Mouse (Mus musculus): ENCODE data around the gene Cntrl. TPM values are rescaled to one million over a fixed set of nuclear protein-coding genes. Genes with fewer than 3 reads are reported as not detected.
A peak's percentile ranks its signal among the peaks of the same experiment; 100 is the strongest.

Cntrl gene
- 8.4 and 10.5 TPM in 2 replicates for polyA plus RNA-seq (2014; fragmentation: Nextera tagmentation; extraction: Ambion mirVana)

DNA sequence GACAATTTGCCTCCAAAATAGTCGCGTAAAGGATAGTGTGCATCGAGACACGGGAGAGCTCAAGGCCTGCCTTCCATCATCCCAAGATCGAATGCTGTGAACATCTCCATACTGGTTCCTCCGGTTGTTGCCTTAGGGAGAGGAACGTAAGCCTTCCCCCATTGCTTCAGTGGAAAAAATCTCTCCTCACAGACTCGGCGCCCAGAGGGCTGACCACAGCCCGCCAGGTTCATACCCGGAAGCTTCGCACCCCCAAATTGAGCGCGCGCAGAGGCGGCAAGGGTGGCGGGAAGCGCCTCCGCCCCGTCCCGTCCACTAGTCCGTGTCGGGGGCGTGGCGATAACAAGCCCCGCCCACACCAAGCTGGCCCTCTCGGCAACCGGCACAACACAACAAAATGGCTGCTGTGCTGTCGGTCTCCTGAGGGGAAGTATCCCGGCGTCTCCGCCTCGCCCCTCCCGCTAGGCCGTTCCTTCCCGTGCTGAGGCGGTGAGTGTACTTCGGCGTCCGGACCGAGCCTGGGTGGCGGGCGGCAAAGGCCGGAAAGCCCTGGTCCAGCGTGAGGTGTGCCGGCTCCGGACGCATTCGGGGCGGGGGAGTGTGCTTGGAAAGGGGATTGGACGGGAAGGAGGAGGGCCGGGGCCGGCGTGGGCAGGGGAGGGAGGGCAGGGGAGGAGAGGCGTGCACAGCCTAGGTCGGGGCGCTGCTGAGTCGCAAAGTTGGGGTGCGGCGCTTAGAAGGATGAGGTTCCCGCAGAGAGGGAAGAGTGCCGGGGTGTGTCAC lies at the start of gene Cntrl:
Cntrl (plus strand) TSS at position 352 of the 783 bp plus-strand sequence.
- Histone ChIP-seq H3K9me3 (ENCODE audit: control insufficient read depth, low read length) (no peaks in the 10 kb centered on the region), H3K4me2 (replicated peaks) (peak within 1 kb of the TSS; percentile 55), H3K27me3 (ENCODE audit: control insufficient read depth, insufficient read depth, low read length) (no peaks in the 10 kb centered on the region), H3K36me3 (replicated peaks; ENCODE audit: control insufficient read depth, insufficient read depth) (no peaks in the 10 kb centered on the region), H3K4me1 (replicated peaks; ENCODE audit: control insufficient read depth, insufficient read depth, low read length) (peaks cover 8% of the 10 kb centered on the region; the same call in 1 of the 2 replicates), H3K4me3 (replicated peaks; ENCODE audit: low read length) (peak within 1 kb of the TSS; percentile 78), H3K27ac (peak within 1 kb of the TSS; percentile 85), H3K9ac (peak within 1 kb of the TSS; percentile 74)
- peak; percentile 96 for ATAC-seq (ENCODE audit: low FRiP score)
- peak; percentile 95 for DNase-seq (ENCODE audit: low spot score)
- WGBS = under 1% methylated on average over 62 of the region's 62 CpGs

DNA sequence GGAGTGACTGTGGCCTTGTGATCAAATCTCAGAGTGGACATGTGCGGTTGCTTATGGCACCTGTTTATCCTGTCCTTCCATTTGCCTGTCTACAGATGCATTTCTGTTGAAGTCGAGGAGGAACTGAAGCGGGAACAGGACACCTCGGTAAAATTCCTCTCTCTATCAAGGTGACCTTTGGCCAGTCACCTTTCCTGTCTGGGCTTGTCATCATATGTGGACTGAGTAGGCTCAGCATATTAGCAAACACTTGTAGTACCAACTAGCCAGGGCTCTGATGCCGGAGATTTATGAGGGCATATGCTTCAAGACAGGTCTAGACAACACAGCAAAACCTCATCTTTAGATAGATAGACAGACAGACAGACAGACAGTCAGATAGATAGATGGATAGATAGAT lies 49.0 kb upstream of the Cntrl start:
- no peaks in the 10 kb centered on the region for H3K36me3 ChIP-seq (replicated peaks; ENCODE audit: control insufficient read depth, insufficient read depth)
- H3K4me1 ChIP-seq (replicated peaks; ENCODE audit: control insufficient read depth, insufficient read depth, low read length) = no peaks in the 10 kb centered on the region
- H3K9me3 ChIP-seq (ENCODE audit: control insufficient read depth, low read length) = no peaks in the 10 kb centered on the region
- no peak for DNase-seq (ENCODE audit: low spot score)
- 95% methylated on average over 5 of the region's 5 CpGs for WGBS
- no peak for ATAC-seq (ENCODE audit: low FRiP score)
- H3K9ac ChIP-seq = no peak overlapping the region
- no peak overlapping the region for H3K4me2 ChIP-seq (replicated peaks)
- no peak overlapping the region for H3K4me3 ChIP-seq (replicated peaks; ENCODE audit: low read length)
- no peaks in the 10 kb centered on the region for H3K27me3 ChIP-seq (ENCODE audit: control insufficient read depth, insufficient read depth, low read length)
- H3K27ac ChIP-seq = no peak overlapping the region

DNA sequence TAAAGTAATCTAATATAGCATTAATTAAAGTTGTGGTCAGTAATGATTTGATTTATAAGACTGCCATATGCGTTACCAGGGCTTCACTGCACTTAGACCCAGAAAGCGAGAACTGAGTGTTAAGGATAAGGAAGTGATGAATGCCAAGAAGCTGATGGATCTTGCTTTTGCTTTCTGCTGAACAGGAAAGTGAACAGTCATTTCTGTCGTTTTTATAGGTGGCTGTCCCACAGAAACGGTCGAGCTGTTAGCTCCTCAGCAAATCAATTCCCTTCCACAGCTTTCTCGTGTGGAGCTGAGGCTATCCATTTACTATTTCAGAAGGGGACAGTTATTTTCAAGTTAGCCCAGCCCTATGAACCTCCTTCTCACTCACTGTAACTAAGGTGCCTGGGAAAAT lies 48.4 kb upstream of the Cntrl start:
- Histone ChIP-seq H3K4me1 (replicated peaks; ENCODE audit: control insufficient read depth, insufficient read depth, low read length) (no peaks in the 10 kb centered on the region), H3K27ac (no peak overlapping the region), H3K36me3 (replicated peaks; ENCODE audit: control insufficient read depth, insufficient read depth) (no peaks in the 10 kb centered on the region), H3K9me3 (ENCODE audit: control insufficient read depth, low read length) (no peaks in the 10 kb centered on the region), H3K27me3 (ENCODE audit: control insufficient read depth, insufficient read depth, low read length) (no peaks in the 10 kb centered on the region), H3K4me3 (replicated peaks; ENCODE audit: low read length) (no peak overlapping the region), H3K4me2 (replicated peaks) (no peak overlapping the region), H3K9ac (no peak overlapping the region)
- no peak for DNase-seq (ENCODE audit: low spot score)
- WGBS = 87% methylated on average over 6 of the region's 6 CpGs
- no peak for ATAC-seq (ENCODE audit: low FRiP score)

DNA sequence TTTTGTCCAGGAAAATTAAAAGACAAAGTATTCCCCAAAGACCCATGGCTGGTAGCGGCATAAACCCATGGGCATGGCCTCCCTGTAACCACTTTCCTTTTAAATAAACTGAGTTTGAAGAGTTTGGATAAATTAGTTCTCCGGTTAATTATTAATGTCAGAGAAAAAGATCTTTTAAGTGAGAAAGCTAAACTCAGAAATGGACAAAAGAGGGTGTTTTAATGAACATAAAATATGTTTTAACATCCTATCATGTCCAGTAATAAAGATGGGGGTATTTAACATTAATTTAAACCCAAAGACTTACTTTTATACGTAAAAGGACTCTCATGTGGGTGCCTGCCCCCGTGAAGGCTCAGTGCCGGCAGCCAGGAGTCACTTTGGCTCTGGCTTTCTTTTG lies 48.0 kb upstream of the Cntrl start, which contains the start of gene Hc:
Hc (minus strand) TSS at position 101 of the 400 bp plus-strand sequence.
- H3K27ac ChIP-seq = no peak within 1 kb of the TSS
- H3K9ac ChIP-seq = no peak within 1 kb of the TSS
- H3K4me3 ChIP-seq (replicated peaks; ENCODE audit: low read length) = no peak within 1 kb of the TSS
- no peaks in the 10 kb centered on the region for H3K4me1 ChIP-seq (replicated peaks; ENCODE audit: control insufficient read depth, insufficient read depth, low read length)
- DNase-seq (ENCODE audit: low spot score) = no peak
- no peaks in the 10 kb centered on the region for H3K9me3 ChIP-seq (ENCODE audit: control insufficient read depth, low read length)
- no peak for ATAC-seq (ENCODE audit: low FRiP score)
- H3K27me3 ChIP-seq (ENCODE audit: control insufficient read depth, insufficient read depth, low read length) = no peaks in the 10 kb centered on the region
- 82% methylated on average over 5 of the region's 5 CpGs for WGBS
- no peaks in the 10 kb centered on the region for H3K36me3 ChIP-seq (replicated peaks; ENCODE audit: control insufficient read depth, insufficient read depth)
- no peak within 1 kb of the TSS for H3K4me2 ChIP-seq (replicated peaks)

DNA sequence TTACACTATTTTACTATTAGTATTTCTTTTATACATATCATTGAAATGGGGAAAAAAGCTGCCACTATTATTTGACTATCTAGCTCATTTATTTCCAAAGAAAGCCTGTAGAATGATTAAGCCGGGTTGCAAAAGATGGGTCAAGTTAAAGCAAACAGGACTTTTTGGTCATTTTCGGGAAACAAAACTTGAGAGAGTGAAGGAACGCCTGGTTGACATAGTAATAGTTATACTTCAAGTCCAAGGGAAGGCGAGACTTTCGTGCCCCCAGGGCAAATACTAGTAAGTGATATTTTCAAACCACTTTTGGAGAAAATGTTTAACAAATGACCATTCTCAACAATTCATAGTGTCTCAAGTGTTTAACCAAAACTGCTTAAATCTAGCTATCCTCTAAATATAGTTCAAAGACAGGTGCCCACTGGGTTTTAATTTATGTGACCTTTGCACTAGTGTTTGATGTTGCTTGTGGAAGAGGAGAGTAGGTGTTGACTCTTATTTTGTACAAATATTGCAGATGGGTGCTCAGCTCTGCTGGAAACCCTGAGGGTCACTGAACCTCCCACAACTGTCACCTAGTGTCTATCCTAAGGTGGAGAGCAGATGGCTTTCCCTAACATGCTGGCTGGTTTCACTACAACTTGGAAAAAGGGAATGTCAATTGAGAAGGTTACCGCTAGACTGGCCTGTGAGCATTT lies 45.8 kb upstream of the Cntrl start:
- ATAC-seq (ENCODE audit: low FRiP score) = no peak
- WGBS = 95% methylated on average over 6 of the region's 6 CpGs
- no peaks in the 10 kb centered on the region for H3K4me1 ChIP-seq (replicated peaks; ENCODE audit: control insufficient read depth, insufficient read depth, low read length)
- no peak overlapping the region for H3K9ac ChIP-seq
- DNase-seq (ENCODE audit: low spot score) = no peak
- no peak overlapping the region for H3K4me2 ChIP-seq (replicated peaks)
- no peaks in the 10 kb centered on the region for H3K9me3 ChIP-seq (ENCODE audit: control insufficient read depth, low read length)
- no peak overlapping the region for H3K27ac ChIP-seq
- no peak overlapping the region for H3K4me3 ChIP-seq (replicated peaks; ENCODE audit: low read length)
- H3K27me3 ChIP-seq (ENCODE audit: control insufficient read depth, insufficient read depth, low read length) = no peaks in the 10 kb centered on the region
- H3K36me3 ChIP-seq (replicated peaks; ENCODE audit: control insufficient read depth, insufficient read depth) = no peaks in the 10 kb centered on the region

DNA sequence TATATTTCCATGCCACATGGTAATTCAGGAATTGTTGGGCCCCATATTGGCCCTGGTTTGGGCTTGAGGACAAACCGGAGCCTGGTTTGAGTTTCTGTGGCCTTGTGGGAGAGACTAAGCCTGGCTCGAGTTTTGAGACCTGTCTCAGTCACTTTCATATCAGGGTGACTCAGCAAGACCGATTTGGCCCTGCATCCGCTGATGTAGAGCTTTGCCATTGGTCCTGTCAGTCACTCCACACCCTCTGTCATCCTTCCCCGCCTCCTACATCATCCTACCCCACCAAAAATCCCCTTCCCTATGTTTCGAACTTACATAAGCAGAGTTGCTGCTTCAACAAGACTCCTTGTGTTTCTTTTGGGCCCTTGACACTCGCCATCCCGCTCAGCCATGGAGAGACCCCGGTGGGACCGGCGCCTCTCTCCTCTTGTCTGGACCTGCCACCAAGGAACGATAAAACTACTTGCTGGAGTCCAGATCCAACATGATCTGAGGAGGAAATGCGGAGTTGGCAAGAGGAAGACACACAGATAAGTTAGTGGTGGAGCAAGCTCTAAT lies 42.7 kb upstream of the Cntrl start:
- Histone ChIP-seq H3K27ac (no peak overlapping the region), H3K4me3 (replicated peaks; ENCODE audit: low read length) (no peak overlapping the region), H3K4me1 (replicated peaks; ENCODE audit: control insufficient read depth, insufficient read depth, low read length) (no peaks in the 10 kb centered on the region), H3K9ac (no peak overlapping the region), H3K27me3 (ENCODE audit: control insufficient read depth, insufficient read depth, low read length) (no peaks in the 10 kb centered on the region), H3K4me2 (replicated peaks) (no peak overlapping the region), H3K36me3 (replicated peaks; ENCODE audit: control insufficient read depth, insufficient read depth) (no peaks in the 10 kb centered on the region), H3K9me3 (ENCODE audit: control insufficient read depth, low read length) (no peaks in the 10 kb centered on the region)
- WGBS = 90% methylated on average over 13 of the region's 13 CpGs
- ATAC-seq (ENCODE audit: low FRiP score) = no peak
- no peak for DNase-seq (ENCODE audit: low spot score)

DNA sequence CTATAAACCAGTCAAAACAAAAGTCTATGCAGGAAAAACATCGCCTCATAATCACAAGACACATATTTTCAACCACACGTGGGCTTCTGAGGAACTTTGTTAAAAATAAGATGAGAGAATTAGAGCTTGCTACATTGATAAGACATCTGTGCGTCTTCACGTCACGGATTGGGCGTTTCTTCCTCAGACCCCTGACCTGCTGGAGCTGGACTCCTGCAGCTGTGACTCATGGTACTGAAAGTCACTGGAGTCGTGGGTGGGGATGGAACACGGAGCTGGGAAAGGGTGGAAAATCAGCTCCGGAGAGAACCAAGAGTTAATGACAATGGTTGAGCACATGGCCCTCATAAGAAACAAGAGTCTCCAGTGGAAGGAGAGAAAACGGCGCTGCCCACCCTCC lies 42.2 kb upstream of the Cntrl start:
- no peak for ATAC-seq (ENCODE audit: low FRiP score)
- WGBS = 88% methylated on average over 11 of the region's 11 CpGs

DNA sequence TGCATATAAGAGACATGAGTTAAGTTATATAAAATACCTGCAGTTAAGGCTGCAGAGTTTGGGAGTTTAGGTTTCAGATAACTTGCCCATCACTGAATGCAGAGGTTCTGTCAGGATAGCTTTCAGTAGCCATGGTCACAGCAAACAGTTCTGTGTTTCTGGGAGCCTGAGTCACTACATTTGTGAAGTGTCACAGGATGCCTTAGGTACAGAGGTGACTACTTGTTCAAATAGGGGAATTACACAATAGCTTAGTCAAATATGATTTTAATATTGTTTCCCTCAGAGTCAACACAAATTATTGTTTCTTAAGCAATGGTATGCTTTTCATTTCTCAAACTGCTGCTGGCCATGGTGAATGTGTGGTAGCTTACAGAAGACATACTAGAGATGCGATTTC lies 40.2 kb upstream of the Cntrl start:
- H3K27me3 ChIP-seq (ENCODE audit: control insufficient read depth, insufficient read depth, low read length) = no peaks in the 10 kb centered on the region
- H3K4me2 ChIP-seq (replicated peaks) = no peak overlapping the region
- no peak for DNase-seq (ENCODE audit: low spot score)
- no peak overlapping the region for H3K9ac ChIP-seq
- WGBS = 97% methylated on average over 1 of the region's 1 CpGs
- H3K4me1 ChIP-seq (replicated peaks; ENCODE audit: control insufficient read depth, insufficient read depth, low read length) = no peaks in the 10 kb centered on the region
- H3K27ac ChIP-seq = no peak overlapping the region
- no peak overlapping the region for H3K4me3 ChIP-seq (replicated peaks; ENCODE audit: low read length)
- ATAC-seq (ENCODE audit: low FRiP score) = no peak
- H3K9me3 ChIP-seq (ENCODE audit: control insufficient read depth, low read length) = 0 out of 2 replicates have a peak, but pooled peaks cover 4% of the 10 kb centered on the region
- H3K36me3 ChIP-seq (replicated peaks; ENCODE audit: control insufficient read depth, insufficient read depth) = no peaks in the 10 kb centered on the region

More for the DNA sequence above, 42.2 kb upstream of the Cntrl start:
- no peaks in the 10 kb centered on the region for H3K36me3 ChIP-seq (replicated peaks; ENCODE audit: control insufficient read depth, insufficient read depth)
- no peak overlapping the region for H3K27ac ChIP-seq
- no peaks in the 10 kb centered on the region for H3K9me3 ChIP-seq (ENCODE audit: control insufficient read depth, low read length)
- no peak for DNase-seq (ENCODE audit: low spot score)
- H3K9ac ChIP-seq = no peak overlapping the region
- H3K4me3 ChIP-seq (replicated peaks; ENCODE audit: low read length) = no peak overlapping the region
- H3K4me1 ChIP-seq (replicated peaks; ENCODE audit: control insufficient read depth, insufficient read depth, low read length) = no peaks in the 10 kb centered on the region
- H3K27me3 ChIP-seq (ENCODE audit: control insufficient read depth, insufficient read depth, low read length) = no peaks in the 10 kb centered on the region
- H3K4me2 ChIP-seq (replicated peaks) = no peak overlapping the region

DNA sequence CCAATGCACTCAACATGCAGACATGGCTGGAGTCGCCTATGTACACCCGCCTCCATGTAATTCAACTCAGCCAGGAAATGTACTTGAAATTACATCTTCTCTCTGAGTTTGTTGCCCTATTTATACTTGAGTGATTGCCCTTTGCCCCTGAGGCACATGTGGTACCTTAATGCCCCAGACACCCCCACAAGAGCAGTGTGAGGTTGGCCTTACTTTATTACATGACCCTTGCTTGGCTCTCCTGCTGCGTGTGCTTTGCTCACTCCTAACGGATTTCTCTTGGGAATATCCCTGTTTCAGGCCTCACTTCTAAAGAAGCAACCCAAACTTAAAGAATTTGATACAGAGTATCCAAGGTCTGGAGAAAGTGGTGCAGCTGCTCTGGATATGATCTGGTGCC lies 39.0 kb upstream of the Cntrl start:
- Histone ChIP-seq H3K9me3 (ENCODE audit: control insufficient read depth, low read length) (0 out of 2 replicates have a peak, but pooled peaks cover 4% of the 10 kb centered on the region), H3K27me3 (ENCODE audit: control insufficient read depth, insufficient read depth, low read length) (no peaks in the 10 kb centered on the region), H3K4me3 (replicated peaks; ENCODE audit: low read length) (no peak overlapping the region), H3K4me1 (replicated peaks; ENCODE audit: control insufficient read depth, insufficient read depth, low read length) (no peaks in the 10 kb centered on the region), H3K9ac (no peak overlapping the region), H3K36me3 (replicated peaks; ENCODE audit: control insufficient read depth, insufficient read depth) (no peaks in the 10 kb centered on the region), H3K27ac (no peak overlapping the region), H3K4me2 (replicated peaks) (no peak overlapping the region)
- 89% methylated on average over 4 of the region's 4 CpGs for WGBS
- no peak for ATAC-seq (ENCODE audit: low FRiP score)
- no peak for DNase-seq (ENCODE audit: low spot score)
